Mouse (Mus musculus): ENCODE measurements around the gene Crip2. TPM values are rescaled to one million over a fixed set of nuclear protein-coding genes. Genes with fewer than 3 reads are reported as not detected.

Crip2 gene
- total RNA-seq, 1 experiment from 2014 or later = 0.40 TPM

DNA sequence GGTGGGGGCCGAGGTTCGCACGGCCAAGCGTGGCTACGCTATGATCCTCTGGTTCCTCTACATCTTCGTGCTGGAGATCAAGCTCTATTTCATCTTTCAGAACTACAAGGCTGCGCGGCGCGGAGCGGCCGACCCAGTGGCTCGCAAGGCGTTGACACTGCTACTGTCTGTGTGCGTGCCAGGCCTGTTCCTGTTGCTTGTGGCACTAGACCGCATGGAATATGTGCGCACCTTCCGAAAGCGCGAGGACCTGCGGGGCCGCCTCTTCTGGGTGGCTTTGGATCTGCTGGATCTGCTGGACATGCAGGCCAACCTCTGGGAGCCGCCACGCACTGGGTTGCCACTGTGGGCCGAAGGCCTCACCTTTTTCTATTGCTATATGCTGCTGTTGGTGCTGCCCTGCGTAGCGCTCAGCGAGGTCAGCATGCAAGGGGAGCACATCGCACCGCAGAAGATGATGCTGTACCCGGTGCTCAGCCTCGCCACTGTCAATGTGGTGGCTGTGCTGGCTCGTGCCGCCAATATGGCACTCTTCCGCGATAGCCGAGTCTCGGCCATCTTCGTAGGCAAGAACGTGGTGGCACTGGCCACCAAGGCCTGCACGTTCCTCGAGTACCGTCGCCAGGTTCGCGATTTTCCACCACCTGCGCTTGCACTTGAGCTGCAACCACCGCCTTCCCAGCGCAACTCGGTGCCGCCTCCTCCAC, 48.5 kb downstream of the Crip2 start:
- ATAC-seq (replicated peaks in 1 of 2; ENCODE audit: insufficient read depth in 1 of 2, low FRiP score in 2 of 2, low TSS enrichment in 1 of 2, low read depth in 1 of 2, poor library complexity in 2 of 2, severe bottlenecking in 2 of 2) = no peak

DNA sequence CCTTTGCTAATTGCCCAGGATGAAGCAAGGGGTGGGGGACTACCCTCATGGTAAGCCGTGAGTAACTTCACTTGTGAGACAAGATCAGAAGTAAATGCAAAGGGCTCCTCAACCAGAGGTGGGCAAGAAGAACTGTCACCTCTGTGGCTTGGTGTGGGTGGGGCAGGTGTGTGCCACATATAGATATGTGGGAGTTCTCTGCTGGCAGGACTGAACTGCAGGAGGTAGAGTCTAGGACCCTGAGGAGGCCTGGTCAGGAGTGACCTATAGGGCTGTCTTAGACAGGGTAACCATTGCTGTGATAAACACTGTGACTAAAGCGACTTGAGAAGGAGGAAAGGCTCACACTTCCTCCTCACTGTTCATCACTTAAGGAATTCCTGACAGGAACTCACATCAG, 53.4 kb downstream of the Crip2 start:
- no peak for ATAC-seq (replicated peaks in 1 of 2; ENCODE audit: insufficient read depth in 1 of 2, low FRiP score in 2 of 2, low TSS enrichment in 1 of 2, low read depth in 1 of 2, poor library complexity in 2 of 2, severe bottlenecking in 2 of 2)

Other genes with a start within 250 kb of the Crip2 start
- 17.8 and 28.7 TPM in 2 replicates for gene Jag2, start 210.5 kb upstream of the Crip2 start, total RNA-seq (2017)
- 17.9 and 21.9 TPM in 2 replicates for gene Nudt14, start 198.1 kb upstream of the Crip2 start, total RNA-seq (2017)
- 6.0 and 7.8 TPM in 2 replicates for gene Btbd6, start 163.8 kb upstream of the Crip2 start, total RNA-seq (2017)
- 58.6 and 75.9 TPM in 2 replicates for gene Brf1, start 139.5 kb upstream of the Crip2 start, total RNA-seq (2017)
- gene Pacs2, start 125.7 kb upstream of the Crip2 start, total RNA-seq (2017) = 12.9 and 14.5 TPM in 2 replicates
- gene Tex22, start 65.7 kb upstream of the Crip2 start, total RNA-seq (2017) = 0.38 TPM in 1 of 2 replicates, not detected in the other
- gene Mta1, start 42.0 kb upstream of the Crip2 start, total RNA-seq (2017) = 39.8 and 42.2 TPM in 2 replicates
- 222 and 411 TPM in 2 replicates for gene Crip1, start 6.1 kb downstream of the Crip2 start, total RNA-seq (2017)
- 8.8 and 18.8 TPM in 2 replicates for gene Tedc1, start 16.2 kb downstream of the Crip2 start, total RNA-seq (2017)
- gene Tmem121, start 45.7 kb downstream of the Crip2 start, total RNA-seq (2017) = 2.3 and 2.4 TPM in 2 replicates